Mouse (Mus musculus): ENCODE results near the gene Sema4a. TPM values are rescaled to one million over a fixed set of nuclear protein-coding genes. Genes with fewer than 3 reads are reported as not detected.

Gene Sema4a
- polyA plus RNA-seq (2014; fragmentation: Nextera tagmentation; extraction: Ambion mirVana) = 12.2 and 15.2 TPM in 2 replicates

- H3K4me2 ChIP-seq (ENCODE audit: low read length) = no peak within 1 kb of the TSS
- no peak within 1 kb of the TSS for H3K9ac ChIP-seq (ENCODE audit: low read length)
- no peaks in the 10 kb centered on the region for H3K9me3 ChIP-seq (replicated peaks; ENCODE audit: control insufficient read depth, low read length)
- ATAC-seq (no peak), DNase-seq (ENCODE audit: low spot score) (no peak)
- no peaks in the 10 kb centered on the region for H3K27me3 ChIP-seq (replicated peaks; ENCODE audit: control insufficient read depth, insufficient read depth, low read length)
- H3K4me1 ChIP-seq (ENCODE audit: control insufficient read depth, insufficient read depth, low read length) = peaks cover 4% of the 10 kb centered on the region; the same call in 1 of the 2 replicates
- no peaks in the 10 kb centered on the region for H3K36me3 ChIP-seq (ENCODE audit: control insufficient read depth, insufficient read depth, low read length)
- 29% methylated on average over 12 of the region's 12 CpGs for WGBS
- H3K27ac ChIP-seq (ENCODE audit: low read depth, low read length) = no peak within 1 kb of the TSS
- H3K4me3 ChIP-seq (ENCODE audit: low read depth, low read length) = no peak within 1 kb of the TSS
Measured at GRCm38 (mm10) chr3:88460983-88461696, at the start of gene Sema4a. Sema4a (minus strand) TSS chr3:88461182.

- no peaks in the 10 kb centered on the region for H3K9me3 ChIP-seq (replicated peaks; ENCODE audit: control insufficient read depth, low read length)
- peak within 1 kb of the TSS; percentile 61 for H3K4me2 ChIP-seq (ENCODE audit: low read length)
- peak within 1 kb of the TSS; percentile 91 for H3K27ac ChIP-seq (ENCODE audit: low read depth, low read length)
- no peaks in the 10 kb centered on the region for H3K36me3 ChIP-seq (ENCODE audit: control insufficient read depth, insufficient read depth, low read length)
- WGBS = under 1% methylated on average over 31 of the region's 31 CpGs
- H3K27me3 ChIP-seq (replicated peaks; ENCODE audit: control insufficient read depth, insufficient read depth, low read length) = no peaks in the 10 kb centered on the region
- H3K4me3 ChIP-seq (ENCODE audit: low read depth, low read length) = peak within 1 kb of the TSS; percentile 32
- DNase-seq (ENCODE audit: low spot score) (peak; percentile 95), ATAC-seq (peak; percentile 98)
- peak within 1 kb of the TSS; percentile 62 for H3K9ac ChIP-seq (ENCODE audit: low read length)
- H3K4me1 ChIP-seq (ENCODE audit: control insufficient read depth, insufficient read depth, low read length) = peaks cover 12% of the 10 kb centered on the region
Measured at GRCm38 (mm10) chr3:88509692-88510420, 48.9 kb upstream of the Sema4a start, which contains the start of gene Lmna. Lmna (minus strand) TSS chr3:88509956.

GRCm38 (mm10) chr3:88509250-88509649, 48.3 kb upstream of the Sema4a start:
- peak overlapping the region; percentile 91 for H3K27ac ChIP-seq (ENCODE audit: low read depth, low read length)
- WGBS = 59% methylated on average over 3 of the region's 3 CpGs
- ATAC-seq = peak; percentile 2; the same call in 1 of the 2 replicates
- H3K4me3 ChIP-seq (ENCODE audit: low read depth, low read length) = peak overlapping the region; percentile 32
- DNase-seq (ENCODE audit: low spot score) = no peak
- H3K27me3 ChIP-seq (replicated peaks; ENCODE audit: control insufficient read depth, insufficient read depth, low read length) = no peaks in the 10 kb centered on the region
- peak overlapping the region; percentile 61 for H3K4me2 ChIP-seq (ENCODE audit: low read length)
- no peaks in the 10 kb centered on the region for H3K36me3 ChIP-seq (ENCODE audit: control insufficient read depth, insufficient read depth, low read length)
- peak overlapping the region; percentile 62 for H3K9ac ChIP-seq (ENCODE audit: low read length)
- no peaks in the 10 kb centered on the region for H3K9me3 ChIP-seq (replicated peaks; ENCODE audit: control insufficient read depth, low read length)
- peaks cover 12% of the 10 kb centered on the region for H3K4me1 ChIP-seq (ENCODE audit: control insufficient read depth, insufficient read depth, low read length)

- no peaks in the 10 kb centered on the region for H3K27me3 ChIP-seq (replicated peaks; ENCODE audit: control insufficient read depth, insufficient read depth, low read length)
- no peak overlapping the region for H3K9ac ChIP-seq (ENCODE audit: low read length)
- WGBS = 51% methylated on average over 7 of the region's 7 CpGs
- no peak for DNase-seq (ENCODE audit: low spot score)
- H3K27ac ChIP-seq (ENCODE audit: low read depth, low read length) = no peak overlapping the region
- no peak overlapping the region for H3K4me2 ChIP-seq (ENCODE audit: low read length)
- ATAC-seq = no peak
- no peak overlapping the region for H3K4me3 ChIP-seq (ENCODE audit: low read depth, low read length)
- no peaks in the 10 kb centered on the region for H3K36me3 ChIP-seq (ENCODE audit: control insufficient read depth, insufficient read depth, low read length)
- H3K9me3 ChIP-seq (replicated peaks; ENCODE audit: control insufficient read depth, low read length) = no peaks in the 10 kb centered on the region
- H3K4me1 ChIP-seq (ENCODE audit: control insufficient read depth, insufficient read depth, low read length) = peaks cover 6% of the 10 kb centered on the region; the same call in 1 of the 2 replicates
Measured at GRCm38 (mm10) chr3:88505765-88506164, 44.8 kb upstream of the Sema4a start.

GRCm38 (mm10) chr3:88505081-88505480, 44.1 kb upstream of the Sema4a start:
- Histone ChIP-seq H3K9ac (ENCODE audit: low read length) (no peak overlapping the region), H3K36me3 (ENCODE audit: control insufficient read depth, insufficient read depth, low read length) (no peaks in the 10 kb centered on the region), H3K27ac (ENCODE audit: low read depth, low read length) (no peak overlapping the region), H3K4me2 (ENCODE audit: low read length) (no peak overlapping the region), H3K4me1 (ENCODE audit: control insufficient read depth, insufficient read depth, low read length) (peaks cover 2% of the 10 kb centered on the region; the same call in 1 of the 2 replicates), H3K4me3 (ENCODE audit: low read depth, low read length) (no peak overlapping the region), H3K9me3 (replicated peaks; ENCODE audit: control insufficient read depth, low read length) (no peaks in the 10 kb centered on the region), H3K27me3 (replicated peaks; ENCODE audit: control insufficient read depth, insufficient read depth, low read length) (no peaks in the 10 kb centered on the region)
- DNase-seq (ENCODE audit: low spot score) (no peak), ATAC-seq (no peak)
- 69% methylated on average over 6 of the region's 6 CpGs for WGBS

- H3K4me3 ChIP-seq (ENCODE audit: low read depth, low read length) = no peak overlapping the region
- H3K36me3 ChIP-seq (ENCODE audit: control insufficient read depth, insufficient read depth, low read length) = no peaks in the 10 kb centered on the region
- H3K9ac ChIP-seq (ENCODE audit: low read length) = no peak overlapping the region
- H3K4me2 ChIP-seq (ENCODE audit: low read length) = no peak overlapping the region
- ATAC-seq (no peak), DNase-seq (ENCODE audit: low spot score) (no peak)
- no peaks in the 10 kb centered on the region for H3K27me3 ChIP-seq (replicated peaks; ENCODE audit: control insufficient read depth, insufficient read depth, low read length)
- H3K4me1 ChIP-seq (ENCODE audit: control insufficient read depth, insufficient read depth, low read length) = peaks cover 2% of the 10 kb centered on the region; the same call in 1 of the 2 replicates
- no peaks in the 10 kb centered on the region for H3K9me3 ChIP-seq (replicated peaks; ENCODE audit: control insufficient read depth, low read length)
- H3K27ac ChIP-seq (ENCODE audit: low read depth, low read length) = no peak overlapping the region
- 46% methylated on average over 8 of the region's 8 CpGs for WGBS
Measured at GRCm38 (mm10) chr3:88503881-88504746, 43.1 kb upstream of the Sema4a start.

- WGBS = 20% methylated on average over 4 of the region's 4 CpGs
Measured at GRCm38 (mm10) chr3:88503505-88503863, 42.5 kb upstream of the Sema4a start.

GRCm38 (mm10) chr3:88502641-88503504, 41.9 kb upstream of the Sema4a start:
- H3K4me1 ChIP-seq (ENCODE audit: control insufficient read depth, insufficient read depth, low read length) = peaks cover 2% of the 10 kb centered on the region; the same call in 1 of the 2 replicates
- H3K4me3 ChIP-seq (ENCODE audit: low read depth, low read length) = peak overlapping the region; percentile 60
- ATAC-seq = peak; percentile 91
- peak overlapping the region; percentile 99 for H3K4me2 ChIP-seq (ENCODE audit: low read length)
- peak overlapping the region; percentile 79 for H3K9ac ChIP-seq (ENCODE audit: low read length)
- peak; percentile 88 for DNase-seq (ENCODE audit: low spot score)
- H3K27me3 ChIP-seq (replicated peaks; ENCODE audit: control insufficient read depth, insufficient read depth, low read length) = no peaks in the 10 kb centered on the region
- no peaks in the 10 kb centered on the region for H3K9me3 ChIP-seq (replicated peaks; ENCODE audit: control insufficient read depth, low read length)
- WGBS = under 1% methylated on average over 55 of the region's 55 CpGs
- peak overlapping the region; percentile 9; the same call in 1 of the 2 replicates for H3K27ac ChIP-seq (ENCODE audit: low read depth, low read length)
- H3K36me3 ChIP-seq (ENCODE audit: control insufficient read depth, insufficient read depth, low read length) = no peaks in the 10 kb centered on the region

More at GRCm38 (mm10) chr3:88503505-88503863, 42.5 kb upstream of the Sema4a start:
- no peak overlapping the region for H3K9ac ChIP-seq (ENCODE audit: low read length)
- DNase-seq (ENCODE audit: low spot score) = no peak
- no peak overlapping the region for H3K27ac ChIP-seq (ENCODE audit: low read depth, low read length)
- H3K27me3 ChIP-seq (replicated peaks; ENCODE audit: control insufficient read depth, insufficient read depth, low read length) = no peaks in the 10 kb centered on the region
- peak; percentile 16; the same call in 1 of the 2 replicates for ATAC-seq
- H3K9me3 ChIP-seq (replicated peaks; ENCODE audit: control insufficient read depth, low read length) = no peaks in the 10 kb centered on the region
- H3K36me3 ChIP-seq (ENCODE audit: control insufficient read depth, insufficient read depth, low read length) = no peaks in the 10 kb centered on the region
- peak overlapping the region; percentile 60; the same call in 1 of the 2 replicates for H3K4me3 ChIP-seq (ENCODE audit: low read depth, low read length)
- H3K4me2 ChIP-seq (ENCODE audit: low read length) = peak overlapping the region; percentile 99
- H3K4me1 ChIP-seq (ENCODE audit: control insufficient read depth, insufficient read depth, low read length) = peaks cover 2% of the 10 kb centered on the region; the same call in 1 of the 2 replicates
